Mouse (Mus musculus) megakaryocyte, embryonic 14.5 days (primary cell): Measurements from ENCODE around the gene Gipc2.

Experiments
- FLI1 ChIP-seq: IDR thresholded peaks from 2 replicates; pipeline ENCODE4 v1.6.1; 2012; ENCODE audit warnings: low read length, inconsistent platforms, mixed read lengths
- GATA1 ChIP-seq: IDR thresholded peaks from 3 replicates; pipeline ENCODE4 v1.6.1; 2012; ENCODE audit warnings: mixed read lengths, low read length, inconsistent platforms, borderline replicate concordance

GRCm38 (mm10) chr3:152190679-152191477 lies 24.8 kb upstream of the Gipc2 start:
- TF ChIP-seq GATA1 (no peak), FLI1 (no peak)
